Mouse (Mus musculus): ENCODE measurements around the gene Dcaf7. TPM values are rescaled to one million over a fixed set of nuclear protein-coding genes. Genes with fewer than 3 reads are reported as not detected.
A peak's percentile ranks its signal among the peaks of the same experiment; 100 is the strongest.

The Dcaf7 gene
- polyA plus RNA-seq, 1 experiment, result 30.9 TPM

DNA sequence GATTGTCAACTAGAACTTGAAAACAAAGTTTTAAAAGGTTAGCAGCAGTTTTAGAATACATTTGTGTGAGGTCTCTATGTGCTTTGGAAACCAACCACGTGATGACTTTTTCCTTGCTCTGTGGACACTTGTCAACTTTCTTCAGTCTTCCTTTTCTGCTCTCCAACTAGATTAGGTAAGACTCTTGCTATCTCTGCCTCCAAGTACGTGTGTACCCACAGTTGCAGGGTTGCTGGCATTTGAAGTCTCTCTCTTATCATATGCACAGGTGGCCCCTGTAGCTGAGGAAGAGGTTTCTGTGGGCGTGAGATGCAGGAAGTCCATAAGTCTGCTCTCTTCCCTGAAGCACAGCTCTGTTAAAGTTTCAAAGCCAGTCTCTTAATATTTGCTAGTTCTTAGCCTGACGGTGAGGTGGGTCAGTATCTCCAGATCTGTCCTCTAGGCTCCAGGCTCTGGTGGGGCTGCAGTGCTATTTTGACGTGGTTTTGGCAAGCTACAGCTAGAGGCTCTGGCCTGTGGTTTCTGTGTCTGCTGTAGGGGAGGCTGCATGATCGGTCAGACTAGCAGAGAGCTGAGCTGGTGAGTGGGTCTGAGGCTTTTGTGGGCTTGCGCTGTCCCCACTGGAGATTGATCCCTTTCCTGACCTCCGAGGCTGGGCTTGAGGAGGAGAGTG, 20.3 kb downstream of the Dcaf7 start:
- Histone ChIP-seq H3K27ac (ENCODE audit: insufficient read depth, low read depth, low read length) (peak overlapping the region; percentile 81; the same call in 1 of the 2 replicates), H3K36me3 (ENCODE audit: control insufficient read depth, insufficient read depth, low read length) (peaks cover 43% of the 10 kb centered on the region), H3K4me3 (ENCODE audit: low read depth, low read length) (no peak overlapping the region), H3K27me3 (ENCODE audit: control insufficient read depth, insufficient read depth, low read length) (no peaks in the 10 kb centered on the region), H3K4me1 (ENCODE audit: control insufficient read depth, insufficient read depth, insufficient read length, low read length) (peaks cover 24% of the 10 kb centered on the region)
- 64% methylated on average over 8 of the region's 8 CpGs for WGBS
- TF ChIP-seq CTCF (IDR thresholded peaks at IDR 0.05; ENCODE audit: extremely low read depth, insufficient read length, insufficient replicate concordance, low read depth, low read length) (no peak), POLR2A (IDR thresholded peaks at IDR 0.05; ENCODE audit: low read depth, low read length) (no peak)

DNA sequence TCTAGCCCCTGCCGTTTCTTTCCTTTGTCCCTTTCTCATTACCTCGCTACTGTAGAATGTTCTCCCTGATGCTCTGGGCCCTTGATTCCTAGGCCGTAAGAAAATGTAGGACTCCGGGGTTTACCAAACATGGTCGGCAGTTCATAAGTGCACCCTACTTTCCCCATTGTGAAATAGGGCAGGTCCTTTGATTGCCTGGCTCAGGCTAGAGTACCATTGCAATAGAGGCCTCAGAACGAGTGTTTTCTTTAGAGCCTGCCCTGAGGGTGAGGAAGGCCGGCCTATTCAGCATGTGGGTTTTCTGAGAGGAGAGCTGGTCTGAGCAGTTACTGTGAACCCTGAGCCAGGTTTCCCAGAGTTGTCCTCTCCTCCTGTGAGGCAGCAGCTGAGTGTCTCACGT, 21.3 kb downstream of the Dcaf7 start:
- TF ChIP-seq CTCF (IDR thresholded peaks at IDR 0.05; ENCODE audit: extremely low read depth, insufficient read length, insufficient replicate concordance, low read depth, low read length) (no peak), POLR2A (IDR thresholded peaks at IDR 0.05; ENCODE audit: low read depth, low read length) (no peak)
- no peaks in the 10 kb centered on the region for H3K27me3 ChIP-seq (ENCODE audit: control insufficient read depth, insufficient read depth, low read length)
- WGBS, result 82% methylated on average over 8 of the region's 8 CpGs
- H3K27ac ChIP-seq (ENCODE audit: insufficient read depth, low read depth, low read length), result no peak overlapping the region
- H3K4me1 ChIP-seq (ENCODE audit: control insufficient read depth, insufficient read depth, insufficient read length, low read length), result peaks cover 24% of the 10 kb centered on the region
- peaks cover 34% of the 10 kb centered on the region for H3K36me3 ChIP-seq (ENCODE audit: control insufficient read depth, insufficient read depth, low read length)
- H3K4me3 ChIP-seq (ENCODE audit: low read depth, low read length), result no peak overlapping the region

DNA sequence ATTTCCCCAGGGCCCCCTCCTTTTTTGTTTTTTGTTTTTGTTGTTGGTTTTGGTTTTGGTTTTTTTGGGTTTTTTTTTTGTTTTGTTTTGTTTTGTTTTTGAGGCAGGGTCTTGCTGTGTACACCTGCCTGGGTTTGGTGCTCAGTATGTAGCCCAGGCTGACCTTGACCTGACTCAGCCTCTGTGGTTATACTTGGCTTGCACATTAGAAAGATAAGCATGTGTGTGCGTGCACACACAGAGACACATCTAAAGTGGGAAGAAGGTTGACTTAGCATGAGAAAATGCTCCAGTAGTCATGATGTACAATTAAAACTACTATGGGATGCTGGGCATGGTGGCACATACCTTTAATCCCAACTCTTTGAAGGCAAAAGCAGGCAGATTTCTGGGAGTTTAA, 23.9 kb downstream of the Dcaf7 start:
- WGBS, result 76% methylated on average over 1 of the region's 1 CpGs
- Histone ChIP-seq H3K27ac (ENCODE audit: insufficient read depth, low read depth, low read length) (no peak overlapping the region), H3K27me3 (ENCODE audit: control insufficient read depth, insufficient read depth, low read length) (no peaks in the 10 kb centered on the region), H3K4me1 (ENCODE audit: control insufficient read depth, insufficient read depth, insufficient read length, low read length) (peaks cover 11% of the 10 kb centered on the region; the same call in 1 of the 2 replicates), H3K4me3 (ENCODE audit: low read depth, low read length) (no peak overlapping the region), H3K36me3 (ENCODE audit: control insufficient read depth, insufficient read depth, low read length) (peaks cover 17% of the 10 kb centered on the region)
- no peak for TF ChIP-seq POLR2A (IDR thresholded peaks at IDR 0.05; ENCODE audit: low read depth, low read length)
- no peak for TF ChIP-seq CTCF (IDR thresholded peaks at IDR 0.05; ENCODE audit: extremely low read depth, insufficient read length, insufficient replicate concordance, low read depth, low read length)

DNA sequence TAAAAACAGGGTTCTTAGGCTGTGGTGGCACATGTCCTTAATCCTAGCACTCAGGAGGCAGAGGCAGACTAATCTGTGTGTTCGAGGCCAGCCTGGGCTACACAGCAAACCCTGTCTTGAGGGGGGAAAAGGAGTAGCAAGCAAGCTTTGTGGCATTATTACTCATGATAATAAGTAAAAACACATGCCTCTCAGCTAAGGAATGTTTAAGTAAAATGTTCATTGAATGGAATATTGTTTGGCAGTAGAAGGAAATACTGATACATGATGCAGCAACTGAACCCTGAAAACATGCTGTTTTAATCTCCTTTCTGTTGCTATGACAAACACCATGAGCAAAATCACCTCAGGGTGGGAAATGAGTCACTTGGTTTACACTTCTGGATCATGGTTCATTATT, 24.6 kb downstream of the Dcaf7 start:
- H3K27me3 ChIP-seq (ENCODE audit: control insufficient read depth, insufficient read depth, low read length), result no peaks in the 10 kb centered on the region
- no peak for TF ChIP-seq CTCF (IDR thresholded peaks at IDR 0.05; ENCODE audit: extremely low read depth, insufficient read length, insufficient replicate concordance, low read depth, low read length)
- no peak for TF ChIP-seq POLR2A (IDR thresholded peaks at IDR 0.05; ENCODE audit: low read depth, low read length)
- WGBS, result 83% methylated on average over 1 of the region's 1 CpGs
- no peak overlapping the region for H3K4me3 ChIP-seq (ENCODE audit: low read depth, low read length)
- no peak overlapping the region for H3K27ac ChIP-seq (ENCODE audit: insufficient read depth, low read depth, low read length)
- H3K36me3 ChIP-seq (ENCODE audit: control insufficient read depth, insufficient read depth, low read length), result peaks cover 17% of the 10 kb centered on the region
- peaks cover 5% of the 10 kb centered on the region; the same call in 1 of the 2 replicates for H3K4me1 ChIP-seq (ENCODE audit: control insufficient read depth, insufficient read depth, insufficient read length, low read length)

DNA sequence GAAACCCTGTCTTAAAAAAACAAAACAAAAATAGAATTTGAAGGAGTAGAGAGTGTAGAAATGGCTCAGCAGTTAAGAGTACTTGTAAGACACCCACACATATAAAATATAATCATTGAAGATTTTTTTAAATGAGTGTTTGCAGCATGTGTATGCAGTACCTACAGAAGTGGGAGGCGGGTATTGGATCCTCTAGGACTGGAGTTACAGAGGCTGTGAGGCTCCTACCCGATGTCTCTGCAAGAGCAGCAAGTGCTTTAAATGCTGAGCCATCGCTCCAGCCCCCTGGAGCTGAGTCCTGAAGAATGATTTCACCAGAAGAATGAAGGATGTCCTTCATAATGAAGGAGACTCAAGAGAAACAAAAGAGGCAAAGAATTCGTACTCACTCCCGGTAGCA, 27.1 kb downstream of the Dcaf7 start:
- Histone ChIP-seq H3K4me3 (ENCODE audit: low read depth, low read length) (no peak overlapping the region), H3K36me3 (ENCODE audit: control insufficient read depth, insufficient read depth, low read length) (peaks cover 3% of the 10 kb centered on the region; the same call in 1 of the 2 replicates), H3K27me3 (ENCODE audit: control insufficient read depth, insufficient read depth, low read length) (no peaks in the 10 kb centered on the region), H3K27ac (ENCODE audit: insufficient read depth, low read depth, low read length) (no peak overlapping the region), H3K4me1 (ENCODE audit: control insufficient read depth, insufficient read depth, insufficient read length, low read length) (peaks cover 4% of the 10 kb centered on the region; the same call in 1 of the 2 replicates)
- TF ChIP-seq POLR2A (IDR thresholded peaks at IDR 0.05; ENCODE audit: low read depth, low read length), result no peak
- TF ChIP-seq CTCF (IDR thresholded peaks at IDR 0.05; ENCODE audit: extremely low read depth, insufficient read length, insufficient replicate concordance, low read depth, low read length), result no peak
- 89% methylated on average over 5 of the region's 5 CpGs for WGBS

DNA sequence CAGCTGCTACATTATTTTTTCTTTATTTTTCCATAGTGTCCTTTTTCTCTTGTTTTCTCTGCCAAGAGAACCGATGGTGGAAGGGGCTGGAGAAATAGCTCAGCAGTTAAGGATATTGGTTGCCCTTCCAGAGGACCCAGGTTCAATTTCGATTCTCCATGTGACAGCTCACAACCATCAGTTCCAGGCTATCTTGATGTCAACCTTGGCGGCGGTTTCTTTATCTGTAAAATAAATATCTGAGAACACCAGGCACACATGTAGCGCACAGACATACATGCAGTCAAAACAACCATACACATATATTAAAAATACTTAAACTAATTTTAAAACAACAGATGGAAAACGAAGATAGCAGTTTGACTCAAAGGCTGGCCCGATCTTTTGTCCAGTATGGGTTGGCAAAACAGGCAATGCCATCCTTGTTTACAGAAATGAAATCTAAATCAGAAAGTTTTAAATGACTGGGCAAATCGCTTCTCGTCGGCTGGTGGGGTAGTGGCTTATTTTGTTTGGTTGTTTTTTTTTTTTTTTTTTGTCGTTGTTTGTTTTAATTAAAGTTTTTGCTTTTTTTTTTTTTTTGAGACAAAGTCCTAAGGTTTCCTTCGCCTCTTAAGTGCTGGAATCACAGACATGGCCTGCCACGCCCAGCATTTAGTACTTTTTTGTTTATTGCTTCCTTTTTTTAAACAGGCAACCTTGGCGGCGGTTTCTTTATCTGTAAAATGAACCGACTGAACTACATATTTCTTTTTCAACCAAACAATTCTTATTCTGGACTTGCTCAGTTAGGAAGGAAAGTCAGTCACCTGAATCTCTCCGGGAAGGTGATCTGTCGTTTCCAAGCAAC, 28.6 kb downstream of the Dcaf7 start:
- Histone ChIP-seq H3K4me3 (ENCODE audit: low read depth, low read length) (peak overlapping the region; percentile 93), H3K27ac (ENCODE audit: insufficient read depth, low read depth, low read length) (peak overlapping the region; percentile 45), H3K4me1 (ENCODE audit: control insufficient read depth, insufficient read depth, insufficient read length, low read length) (peaks cover 4% of the 10 kb centered on the region; the same call in 1 of the 2 replicates), H3K27me3 (ENCODE audit: control insufficient read depth, insufficient read depth, low read length) (no peaks in the 10 kb centered on the region), H3K36me3 (ENCODE audit: control insufficient read depth, insufficient read depth, low read length) (no peaks in the 10 kb centered on the region)
- WGBS, result 21% methylated on average over 18 of the region's 18 CpGs
- TF ChIP-seq CTCF (IDR thresholded peaks at IDR 0.05; ENCODE audit: extremely low read depth, insufficient read length, insufficient replicate concordance, low read depth, low read length) (no peak), POLR2A (IDR thresholded peaks at IDR 0.05; ENCODE audit: low read depth, low read length) (no peak)
